Mouse (Mus musculus) neutrophil, adult 59 days (primary cell): Measurements from ENCODE around the gene Sall1. TPM values are rescaled to one million over a fixed set of nuclear protein-coding genes. Genes with fewer than 3 reads are reported as not detected.

ENCODE experiments used
- total RNA-seq, 2 experiments: library from RNA; stranded (reverse); gene quantifications; 1 replicate in 1 of 2; 2 replicates in 1 of 2; pipeline ENCODE4 v1.2.4; 2023

Gene Sall1
- not detected for total RNA-seq

GRCm38 (mm10) chr8:89043940-89044339 is at the start of gene Sall1:
Sall1 (minus strand) TSS chr8:89044162.

